Mouse (Mus musculus): ENCODE measurements around the gene Rtkn.
A peak's percentile ranks its signal among the peaks of the same experiment; 100 is the strongest.

DNA sequence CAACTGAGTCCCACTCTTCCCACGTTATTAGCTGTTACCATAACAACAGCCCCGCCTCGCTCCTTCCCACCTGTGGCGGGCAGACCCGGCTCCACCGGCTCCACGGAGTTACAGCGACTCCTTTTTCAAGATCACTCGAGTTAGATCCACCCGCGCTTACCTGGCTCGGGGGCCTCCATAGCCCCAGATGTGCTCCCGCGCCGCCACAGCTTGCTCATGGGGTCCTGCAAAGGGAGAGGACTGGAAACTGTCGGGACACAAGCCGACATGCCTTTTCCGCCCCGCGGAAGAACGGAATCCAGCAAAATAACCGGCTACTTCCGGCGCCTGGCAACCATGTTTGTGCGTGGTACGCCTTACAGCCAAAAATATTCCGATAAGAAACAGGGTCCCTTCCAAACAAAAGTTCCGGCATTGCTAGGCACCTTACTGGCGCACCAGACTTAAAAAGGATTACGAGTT, 10.4 kb upstream of the Rtkn start:
- TF ChIP-seq CTCF (IDR thresholded peaks at IDR 0.05; ENCODE audit: low read depth, low read length) (no peak), POLR2A (IDR thresholded peaks at IDR 0.05; ENCODE audit: extremely low read depth, insufficient read depth, low read length) (peak; percentile 59; the same call in 1 of the 2 replicates)

All from liver, adult 2 months (tissue).